Mouse (Mus musculus) ES-E14 (cell line): ENCODE data around the gene Hjurp. TPM values are rescaled to one million over a fixed set of nuclear protein-coding genes. Genes with fewer than 3 reads are reported as not detected.

Experiments
- DNase-seq: peaks from one replicate; pipeline ENCODE4 v3.0.0-alpha.2; 2013; ENCODE audit warnings: low read depth, low spot score
- H3K27ac ChIP-seq: 2 replicates; pipeline ENCODE4 v1.5.1; 2012; ENCODE audit warnings: low read depth, mild to moderate bottlenecking, low read length, moderate library complexity, mixed read lengths; ENCODE audit not compliant: poor library complexity, insufficient read depth, severe bottlenecking
- H3K36me3 ChIP-seq: 2 replicates; pipeline ENCODE4 v1.6.1; 2012; ENCODE audit warnings: mild to moderate bottlenecking, low read length, moderate library complexity, mixed read lengths; ENCODE audit not compliant: control insufficient read depth, poor library complexity, insufficient read depth, severe bottlenecking
- H3K4me1 ChIP-seq, 2 experiments: fragments of 150-350 bp in 1 of 2; sonication (generic) in 1 of 2; 2 replicates each; pipeline ENCODE4 v1.6.1; 2012; ENCODE audit warnings: low read length in 2 of 2, mild to moderate bottlenecking in 1 of 2, mixed read lengths in 1 of 2; ENCODE audit not compliant: control insufficient read depth in 2 of 2, insufficient read depth in 2 of 2, poor library complexity in 1 of 2
- H3K4me3 ChIP-seq, 2 experiments: fragments of 150-350 bp in 1 of 2; sonication (generic) in 1 of 2; 2 replicates each; pipeline ENCODE4 v1.5.1; 2012; ENCODE audit warnings: low read length in 2 of 2, low read depth in 1 of 2, mild to moderate bottlenecking in 1 of 2, mixed read lengths in 1 of 2; ENCODE audit not compliant: insufficient read depth in 1 of 2, poor library complexity in 1 of 2, severe bottlenecking in 1 of 2
- H3K9ac ChIP-seq: 2 replicates; pipeline ENCODE4 v1.6.1; 2012; ENCODE audit warnings: low read depth, mild to moderate bottlenecking, low read length, mixed read lengths; ENCODE audit not compliant: poor library complexity, insufficient read depth, severe bottlenecking
- H3K9me3 ChIP-seq: fragments of 150-350 bp; sonication (generic); 2 replicates; pipeline ENCODE4 v1.6.1; 2012; ENCODE audit warnings: low read depth, mild to moderate bottlenecking, low read length; ENCODE audit not compliant: control insufficient read depth, insufficient read depth
- CHD2 ChIP-seq: IDR thresholded peaks from 2 replicates; pipeline ENCODE4 v1.6.1; 2014; ENCODE audit warnings: mild to moderate bottlenecking, low read depth, low read length, inconsistent platforms
- HCFC1 ChIP-seq: IDR thresholded peaks from 2 replicates; pipeline ENCODE4 v1.6.1; 2012; ENCODE audit warnings: low read length, inconsistent platforms, borderline replicate concordance; ENCODE audit not compliant: insufficient read depth
- MAFK ChIP-seq: IDR thresholded peaks from 2 replicates; pipeline ENCODE4 v1.6.1; 2014; ENCODE audit warnings: mild to moderate bottlenecking, low read depth, low read length, inconsistent platforms; ENCODE audit not compliant: insufficient read depth
- ZC3H11A ChIP-seq: IDR thresholded peaks from 2 replicates; pipeline ENCODE4 v1.6.1; 2012; ENCODE audit warnings: low read depth, mild to moderate bottlenecking, inconsistent platforms, low read length, borderline replicate concordance
- ZNF384 ChIP-seq: IDR thresholded peaks from 2 replicates; pipeline ENCODE4 v1.6.1; 2012; ENCODE audit warnings: low read depth, low read length, inconsistent platforms
- in situ Hi-C, 2 experiments: fragments of 600-800 bp; cut with MboI; formaldehyde crosslinking; loops; one replicate each; pipeline ENCODE4 v1.15.1; 2025; ENCODE audit warnings: low sequenced_read_pairs in 2 of 2, inconsistent platforms in 1 of 2; ENCODE audit not compliant: unreplicated experiment in 2 of 2
- total RNA-seq: library from RNA; depleted of rRNA; stranded (reverse); fragments of 300-350 nt; gene quantifications from 2 replicates; pipeline ENCODE4 v1.2.3, GENCODE M21; 2012

Gene Hjurp
- total RNA-seq, 1 experiment: 168 TPM

DNA sequence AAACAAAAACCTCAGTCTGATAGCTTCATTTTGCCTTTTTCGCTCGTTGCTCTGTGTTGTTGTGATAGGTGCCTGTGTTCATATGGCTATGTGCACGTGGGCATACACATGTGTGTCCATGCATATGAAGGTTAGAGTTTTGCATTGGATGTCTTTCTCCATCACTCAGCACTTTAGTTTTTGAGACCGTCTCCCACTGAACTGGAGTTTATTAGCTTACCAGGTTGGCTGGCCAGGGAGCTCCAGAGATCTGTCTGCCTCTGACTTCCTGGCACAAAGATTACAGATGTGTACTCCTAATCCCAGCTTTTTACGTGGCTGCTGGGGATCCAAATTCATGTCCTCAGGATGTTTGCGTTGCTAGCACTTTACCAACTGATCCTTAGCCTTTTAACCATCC is 26.3 kb upstream of the Hjurp start:
- in situ Hi-C loops: no loop called here
- H3K4me3 ChIP-seq: no peak overlapping the region
- H3K36me3 ChIP-seq: no peaks in the 10 kb centered on the region
- DNase-seq: no peak
- H3K27ac ChIP-seq: no peak overlapping the region
- H3K9me3 ChIP-seq: no peaks in the 10 kb centered on the region
- TF ChIP-seq CHD2 (no peak), MAFK (no peak), ZC3H11A (no peak), HCFC1 (no peak), ZNF384 (no peak)
- H3K4me1 ChIP-seq: no peaks in the 10 kb centered on the region
- H3K9ac ChIP-seq: no peak overlapping the region

DNA sequence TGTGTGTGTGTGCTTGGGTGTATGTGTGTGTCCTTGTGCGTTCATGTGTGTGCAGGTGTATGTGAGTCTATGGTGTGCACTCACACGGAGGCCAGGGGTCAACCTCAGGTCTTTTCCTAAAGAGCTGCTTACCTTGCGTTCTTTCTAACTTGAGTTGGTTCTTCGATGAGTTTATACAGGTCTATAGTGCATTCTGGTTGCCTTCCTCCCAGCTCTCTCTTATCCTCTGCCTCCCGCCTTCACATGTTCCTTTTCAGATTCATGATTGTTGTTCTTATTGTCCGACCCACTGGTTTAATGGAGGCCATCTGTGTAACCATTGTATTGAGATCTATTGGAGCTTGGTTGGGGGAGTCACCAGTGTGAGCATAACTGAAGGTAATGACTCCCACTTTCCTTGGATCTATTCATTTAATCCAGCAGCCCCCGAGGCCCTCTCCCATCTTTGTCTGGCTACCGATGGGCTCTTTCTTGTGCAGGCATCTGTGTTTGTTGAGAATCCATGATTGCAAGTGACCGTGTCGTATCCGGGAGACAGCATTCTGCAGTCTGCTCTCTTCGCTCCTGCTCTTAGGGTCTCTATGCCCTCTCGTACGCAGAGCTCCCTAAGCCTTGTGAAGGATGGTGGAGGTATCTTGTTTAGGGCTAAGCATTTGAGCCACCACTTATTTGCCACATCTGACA is 24.8 kb upstream of the Hjurp start:
- H3K4me3 ChIP-seq: no peak overlapping the region
- TF ChIP-seq ZC3H11A: no peak
- no peak for TF ChIP-seq ZNF384
- TF ChIP-seq CHD2: no peak
- TF ChIP-seq HCFC1: no peak
- no peak for TF ChIP-seq MAFK
- H3K9me3 ChIP-seq: no peaks in the 10 kb centered on the region
- DNase-seq: no peak
- H3K36me3 ChIP-seq: no peaks in the 10 kb centered on the region
- no peaks in the 10 kb centered on the region for H3K4me1 ChIP-seq
- in situ Hi-C loops: no loop called here
- no peak overlapping the region for H3K9ac ChIP-seq
- no peak overlapping the region for H3K27ac ChIP-seq

DNA sequence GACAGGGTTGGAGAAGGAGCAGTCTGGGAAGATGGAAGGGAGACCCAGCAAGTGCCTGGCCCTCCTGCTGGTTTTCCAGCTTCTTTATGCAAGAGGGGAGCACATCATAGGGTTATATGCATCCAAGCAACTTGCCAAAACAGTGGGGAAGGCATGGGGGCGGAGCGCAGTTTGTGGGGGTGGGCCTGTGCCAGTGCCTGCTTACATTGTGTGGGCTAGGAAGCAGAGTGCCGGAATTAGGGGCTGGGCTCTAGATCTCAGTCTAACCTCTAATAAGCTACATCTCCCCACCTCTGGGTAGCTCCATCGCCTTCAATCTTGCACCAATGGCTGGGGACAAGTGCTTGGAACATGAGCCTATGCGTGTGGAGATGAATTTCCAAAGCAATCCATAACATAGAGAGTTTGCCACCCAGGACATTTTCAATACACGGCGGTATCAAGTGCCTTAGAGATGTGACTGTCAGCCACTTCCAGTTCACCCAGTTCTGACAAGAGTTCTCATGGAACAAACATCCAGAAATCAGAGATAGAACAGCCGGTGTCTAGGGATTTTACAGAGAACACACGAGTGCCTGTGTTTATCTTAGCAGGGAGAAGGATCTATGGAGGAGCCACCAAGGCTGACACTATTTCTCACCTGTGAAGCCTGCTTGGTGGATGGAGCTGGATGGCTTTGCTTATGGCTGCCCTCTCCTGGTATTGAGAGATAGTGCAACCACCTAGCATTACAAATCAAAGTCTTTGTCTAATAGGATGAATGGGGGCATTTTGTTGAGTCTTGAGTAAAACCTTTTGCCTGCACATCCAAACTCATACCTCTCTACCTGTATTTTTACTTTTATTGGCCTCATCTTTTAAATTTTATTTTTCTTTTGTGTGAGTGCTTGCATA is 23.9 kb upstream of the Hjurp start:
- DNase-seq: no peak

DNA sequence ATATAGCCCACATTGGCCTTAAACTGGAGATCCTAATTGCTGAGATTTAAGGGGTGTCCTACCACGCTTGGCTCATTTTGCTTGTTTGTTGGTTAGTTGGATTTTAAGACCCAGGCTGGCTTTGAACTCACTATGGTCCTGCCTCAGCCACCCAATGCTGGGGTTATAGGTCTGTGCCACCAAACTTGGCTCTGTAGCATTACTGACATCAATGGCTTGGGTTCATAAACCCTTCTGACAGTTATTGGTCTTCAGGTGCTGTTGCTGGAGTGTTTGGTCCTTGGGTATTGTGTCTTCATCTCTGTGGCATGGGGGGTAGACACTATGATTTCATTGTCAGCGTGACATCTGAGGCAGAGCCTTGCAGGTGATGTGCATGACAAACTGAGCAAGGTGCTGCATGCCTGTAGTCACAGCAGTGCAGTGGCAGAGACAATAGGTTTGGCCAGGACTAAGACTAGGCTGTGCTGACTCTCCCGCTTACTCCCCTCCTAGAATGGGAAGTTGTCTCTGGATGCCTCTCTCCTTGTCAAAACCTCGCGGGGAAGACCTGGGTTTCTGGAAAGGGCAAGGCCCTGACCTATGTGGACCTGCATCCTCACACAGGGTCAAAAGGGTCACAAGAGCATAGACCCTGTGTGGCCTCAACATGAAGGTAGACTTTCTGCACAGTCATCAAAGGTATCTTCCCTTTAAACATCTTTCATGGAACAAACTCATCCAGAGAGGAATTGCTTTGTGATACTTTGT is 23.0 kb upstream of the Hjurp start:
- Histone ChIP-seq H3K4me1 (no peaks in the 10 kb centered on the region; a peak in 1 of 4 replicates), H3K9me3 (no peaks in the 10 kb centered on the region), H3K27ac (no peak overlapping the region), H3K36me3 (no peaks in the 10 kb centered on the region), H3K9ac (no peak overlapping the region), H3K4me3 (no peak overlapping the region)
- TF ChIP-seq HCFC1: no peak
- TF ChIP-seq ZNF384: no peak
- no peak for TF ChIP-seq MAFK
- no peak for TF ChIP-seq CHD2
- TF ChIP-seq ZC3H11A: no peak
- in situ Hi-C loops: no loop called here
- DNase-seq: no peak

More for the DNA sequence above, 23.9 kb upstream of the Hjurp start:
- H3K36me3 ChIP-seq: no peaks in the 10 kb centered on the region
- H3K9ac ChIP-seq: no peak overlapping the region
- H3K27ac ChIP-seq: no peak overlapping the region
- no peaks in the 10 kb centered on the region for H3K4me1 ChIP-seq
- TF ChIP-seq ZC3H11A (0 out of 2 replicates have a peak, but pooled peaks have one; percentile 33), MAFK (0 out of 2 replicates have a peak, but pooled peaks have one; percentile 4), CHD2 (no peak)
- H3K4me3 ChIP-seq: no peak overlapping the region
- in situ Hi-C loops: no loop called here
- H3K9me3 ChIP-seq: no peaks in the 10 kb centered on the region
